Mouse (Mus musculus) liver, adult (tissue): ENCODE results near the gene Timm22.
A peak's percentile ranks its signal among the peaks of the same experiment; 100 is the strongest.

Source experiments
- GATA4 ChIP-seq: IDR thresholded peaks from 2 replicates; pipeline ENCODE4 v1.6.1; 2014; ENCODE audit warnings: mild to moderate bottlenecking, low read length; ENCODE audit not compliant: insufficient replicate concordance

Timm22 gene

GRCm38 (mm10) chr11:76381201-76381885, 25.4 kb upstream of the Timm22 start:
- no peak for TF ChIP-seq GATA4

DNA sequence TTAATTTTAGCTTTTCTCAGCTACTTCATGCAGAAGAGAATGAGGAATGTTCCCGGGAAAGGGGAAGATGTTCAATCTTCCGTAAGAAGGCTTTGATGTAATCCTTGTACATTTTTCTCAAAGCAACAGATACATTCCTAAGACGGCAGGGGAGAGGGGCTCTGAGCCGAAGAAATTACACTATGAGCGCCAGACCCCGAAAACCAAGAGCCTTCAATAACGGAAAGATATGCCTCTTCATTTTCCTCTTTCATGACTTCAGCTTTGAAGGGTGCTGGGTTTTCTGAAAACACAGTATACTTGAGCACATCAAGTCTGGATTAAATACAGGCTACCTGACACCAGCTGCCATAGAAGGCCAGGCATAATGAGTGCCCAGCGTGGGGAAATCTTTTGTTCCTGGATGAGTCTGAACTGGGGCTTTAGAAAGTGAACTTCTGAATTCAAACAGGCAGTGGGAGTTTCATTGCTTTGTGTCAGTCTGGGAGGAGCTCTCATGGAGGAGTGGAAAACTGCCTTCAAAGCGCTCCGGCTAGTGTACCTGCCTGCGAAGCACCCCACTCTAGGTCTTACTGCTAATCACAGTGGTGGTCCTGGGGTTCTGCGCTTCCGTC, 23.9 kb upstream of the Timm22 start:
- TF ChIP-seq GATA4, result no peak

DNA sequence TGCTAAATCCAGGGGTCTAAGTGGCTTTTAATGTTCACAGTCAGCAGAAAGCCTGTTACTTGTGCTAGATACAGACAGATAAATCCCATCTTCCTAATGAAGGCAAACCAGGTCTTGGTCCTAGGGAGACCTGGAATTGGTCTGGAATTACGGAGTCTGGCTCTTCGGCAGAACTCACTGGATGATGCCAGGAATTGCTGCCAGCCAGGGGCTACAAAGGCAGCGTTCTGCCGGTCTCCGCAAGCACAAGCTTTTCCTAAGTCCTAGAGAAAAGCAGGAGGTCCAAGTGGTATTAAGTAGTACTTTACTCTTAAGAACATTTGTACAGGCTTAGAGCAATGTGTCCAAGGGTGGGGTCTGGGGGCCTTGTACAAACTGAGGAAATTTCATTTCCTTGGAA, 22.4 kb upstream of the Timm22 start:
- TF ChIP-seq GATA4, result no peak

- no peak for TF ChIP-seq GATA4
Observed at GRCm38 (mm10) chr11:76385017-76385416, 21.7 kb upstream of the Timm22 start.

DNA sequence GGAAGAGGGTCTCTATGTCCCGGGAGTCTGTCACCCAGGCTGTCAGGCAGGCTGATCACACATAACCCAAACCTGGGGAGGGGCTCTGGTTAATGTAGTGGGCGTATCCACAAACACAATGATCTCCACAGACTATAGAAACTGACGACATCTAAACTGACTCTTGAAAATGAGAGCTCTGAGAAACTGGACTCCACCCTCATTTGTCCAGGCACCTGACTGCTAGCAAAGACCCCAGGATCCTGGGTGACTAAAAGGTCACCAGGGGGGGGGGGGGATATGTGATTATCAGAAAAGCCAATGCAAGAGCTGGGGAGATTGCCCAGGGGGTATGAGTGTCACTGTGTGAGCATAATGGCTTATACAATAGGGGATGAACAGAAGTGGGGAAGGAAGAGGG, 21.0 kb upstream of the Timm22 start:
- TF ChIP-seq GATA4, result no peak

DNA sequence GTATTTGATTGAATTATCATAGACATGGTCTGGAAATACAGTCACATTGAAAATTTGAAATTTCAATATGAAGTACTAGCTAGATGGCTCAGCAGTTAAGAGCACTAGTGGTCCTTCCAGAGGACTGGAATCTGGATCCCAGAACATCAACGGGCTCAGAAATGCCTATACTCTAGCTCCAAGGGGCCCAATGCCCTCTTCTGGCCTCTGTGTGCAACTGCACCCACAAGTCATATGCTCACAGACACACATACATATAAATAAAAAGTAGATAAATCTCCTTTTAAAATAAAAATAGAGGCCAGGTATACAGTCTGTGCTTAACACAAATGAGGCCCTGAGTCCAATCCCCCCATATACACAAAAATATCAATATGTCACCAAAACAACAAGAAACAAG, 19.7 kb upstream of the Timm22 start:
- no peak for TF ChIP-seq GATA4

- no peak for TF ChIP-seq GATA4
Observed at GRCm38 (mm10) chr11:76388711-76389110, 18.0 kb upstream of the Timm22 start.

DNA sequence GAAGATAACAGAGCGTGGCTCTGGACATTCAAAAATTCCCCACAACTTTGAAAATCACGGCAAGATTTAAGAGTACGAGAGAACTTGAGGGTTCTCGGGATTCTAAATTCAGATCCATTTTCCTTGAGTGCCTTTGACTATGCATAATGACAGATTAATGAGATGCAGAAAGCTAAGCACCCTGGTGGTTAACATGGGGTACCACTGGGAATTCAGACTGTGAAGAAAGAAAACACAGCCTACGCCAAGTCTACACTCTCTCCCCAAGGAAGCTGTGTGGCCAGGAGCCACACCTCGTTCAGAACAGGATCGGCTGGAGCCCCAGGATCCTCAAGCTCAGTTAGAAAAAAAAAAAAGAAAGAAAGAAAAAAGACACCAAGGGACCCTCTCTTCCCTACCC, 14.2 kb upstream of the Timm22 start:
- no peak for TF ChIP-seq GATA4

DNA sequence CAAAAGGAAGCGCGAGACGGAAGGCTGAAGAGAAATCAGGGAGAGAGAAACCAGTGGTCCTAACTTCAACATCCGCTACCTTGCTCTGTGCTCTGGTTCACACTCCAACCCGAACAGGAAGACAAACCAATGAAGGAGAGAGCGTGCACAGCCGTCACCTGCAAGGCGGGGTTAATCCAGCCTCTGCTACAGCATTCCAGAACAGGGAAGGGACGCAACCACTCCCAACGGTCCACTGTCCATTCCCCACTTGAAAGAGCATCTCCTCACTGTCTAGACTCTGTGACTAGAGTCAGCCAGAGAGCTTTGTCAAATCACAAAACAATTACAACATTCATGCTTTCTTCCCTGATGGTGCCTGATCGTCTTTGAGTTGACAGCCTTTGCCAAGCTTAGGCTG, 13.8 kb upstream of the Timm22 start:
- TF ChIP-seq GATA4, result no peak

GRCm38 (mm10) chr11:76397650-76398311, 9.0 kb upstream of the Timm22 start:
- TF ChIP-seq GATA4, result no peak

GRCm38 (mm10) chr11:76398312-76398797, 8.4 kb upstream of the Timm22 start:
- TF ChIP-seq GATA4, result no peak

- TF ChIP-seq GATA4, result no peak
Observed at GRCm38 (mm10) chr11:76398798-76399586, 7.8 kb upstream of the Timm22 start, which contains the start of gene Nxn. Nxn (minus strand) TSS chr11:76399140.

DNA sequence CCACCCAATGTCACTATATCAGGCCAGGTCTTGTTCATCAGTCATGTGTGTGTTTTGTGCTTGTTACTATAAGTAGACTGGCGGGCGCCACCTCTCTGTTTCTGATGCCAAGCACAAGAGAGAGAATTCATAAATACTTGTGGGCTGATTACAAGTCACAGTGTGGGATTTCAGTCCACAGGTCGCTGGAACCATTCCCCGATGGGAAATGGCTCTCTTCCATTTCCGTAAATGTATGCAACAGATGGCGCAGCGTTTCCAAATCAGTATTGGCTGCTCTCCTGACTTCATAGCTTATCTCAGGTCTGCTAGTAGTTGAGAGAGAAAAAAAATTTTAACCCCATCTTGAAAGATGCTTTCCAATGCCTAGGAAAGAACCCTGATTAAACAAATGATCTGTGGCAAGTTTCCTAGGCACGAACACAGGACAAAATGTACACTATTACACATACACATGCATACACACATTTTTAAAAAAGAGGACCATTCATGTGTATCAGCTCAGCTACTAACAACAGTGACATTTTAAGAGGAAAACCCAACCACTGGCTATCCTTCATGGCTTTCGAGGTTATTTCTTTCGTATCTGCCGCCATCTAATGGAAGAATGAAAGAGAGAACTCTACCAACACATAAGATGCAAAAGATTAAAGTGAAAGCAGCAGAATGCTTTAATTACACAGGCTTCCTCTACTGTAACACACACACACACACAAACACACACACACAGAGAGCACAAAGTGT, 7.0 kb upstream of the Timm22 start:
- 0 out of 2 replicates have a peak, but pooled peaks have one; percentile 18 for TF ChIP-seq GATA4

DNA sequence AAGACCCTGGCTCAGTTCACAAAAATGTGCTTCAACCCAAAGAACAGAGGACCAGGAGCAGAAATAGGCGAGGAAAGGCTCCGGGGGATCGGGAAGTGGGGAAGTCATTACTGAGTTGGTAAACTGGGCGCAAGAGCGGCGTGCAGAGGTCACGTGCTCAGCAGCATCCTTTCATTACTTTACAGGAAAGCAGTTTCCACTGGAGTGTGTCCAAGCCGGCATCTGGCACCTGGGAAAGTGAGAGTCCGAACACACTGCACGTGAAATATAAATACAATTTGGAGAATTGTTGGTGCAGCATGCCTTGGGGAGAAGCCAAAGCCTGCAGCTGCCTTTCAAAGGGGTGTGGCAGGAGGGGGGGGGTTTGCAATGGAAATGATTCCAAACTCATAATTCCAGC, 5.4 kb upstream of the Timm22 start:
- no peak for TF ChIP-seq GATA4

DNA sequence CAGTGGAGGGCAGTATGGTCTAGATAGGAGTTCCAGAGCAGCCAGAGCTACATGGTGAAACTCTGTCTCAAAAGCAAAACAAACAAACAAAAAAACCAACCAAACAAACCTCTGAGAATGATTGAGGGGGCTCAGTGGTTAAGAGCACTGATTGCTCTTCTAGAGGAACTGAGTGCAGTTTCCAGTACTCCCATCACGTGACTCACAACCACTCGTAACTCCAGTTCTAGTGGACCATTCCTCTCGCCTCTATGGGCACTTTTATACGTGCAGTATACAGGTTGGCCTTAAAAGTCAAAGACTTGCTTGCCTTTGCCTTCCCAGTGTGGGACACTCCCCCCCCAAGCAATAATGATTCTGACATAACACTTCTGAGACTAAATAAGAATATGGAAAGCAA, 1.6 kb upstream of the Timm22 start:
- no peak for TF ChIP-seq GATA4
